Mouse (Mus musculus) c-Kit-positive CD71-positive TER-119-positive erythroid progenitor cells, embryonic 14.5 days (primary cell): Measurements from ENCODE around the gene Upb1.

ENCODE experiments used
- DNase-seq: peaks from one replicate; pipeline ENCODE4 v3.0.0-alpha.2; 2013; ENCODE audit warnings: low spot score

Upb1 gene

GRCm38 (mm10) chr10:75428049-75429003 is 27.4 kb downstream of the Upb1 start:
- no peak for DNase-seq

GRCm38 (mm10) chr10:75429004-75429380 is 28.1 kb downstream of the Upb1 start:
- DNase-seq: no peak

- DNase-seq: no peak
Observed at GRCm38 (mm10) chr10:75429522-75430146, 28.7 kb downstream of the Upb1 start.

GRCm38 (mm10) chr10:75430147-75430537 is 29.2 kb downstream of the Upb1 start:
- no peak for DNase-seq

GRCm38 (mm10) chr10:75430633-75431032 is 29.7 kb downstream of the Upb1 start:
- DNase-seq: no peak

- peak; percentile 68 for DNase-seq
Observed at GRCm38 (mm10) chr10:75436604-75437217, 35.8 kb downstream of the Upb1 start.

GRCm38 (mm10) chr10:75437284-75437683 is 36.4 kb downstream of the Upb1 start:
- DNase-seq: no peak

- DNase-seq: no peak
Observed at GRCm38 (mm10) chr10:75438132-75438810, 37.4 kb downstream of the Upb1 start.

GRCm38 (mm10) chr10:75439211-75439811 is 38.4 kb downstream of the Upb1 start:
- peak; percentile 28 for DNase-seq

- DNase-seq: no peak
Observed at GRCm38 (mm10) chr10:75440756-75441155, 39.8 kb downstream of the Upb1 start.

GRCm38 (mm10) chr10:75441800-75442199 is 40.9 kb downstream of the Upb1 start:
- DNase-seq: no peak

GRCm38 (mm10) chr10:75443017-75443416 is 42.1 kb downstream of the Upb1 start:
- DNase-seq: no peak

GRCm38 (mm10) chr10:75444111-75444826 is 43.4 kb downstream of the Upb1 start:
- no peak for DNase-seq

- DNase-seq: no peak
Observed at GRCm38 (mm10) chr10:75445030-75445429, 44.1 kb downstream of the Upb1 start.

GRCm38 (mm10) chr10:75446501-75447083 is 45.7 kb downstream of the Upb1 start:
- no peak for DNase-seq

- no peak for DNase-seq
Observed at GRCm38 (mm10) chr10:75447489-75447888, 46.6 kb downstream of the Upb1 start.

- DNase-seq: no peak
Observed at GRCm38 (mm10) chr10:75448806-75449420, 48.0 kb downstream of the Upb1 start.

GRCm38 (mm10) chr10:75450331-75450730 is 49.4 kb downstream of the Upb1 start:
- no peak for DNase-seq

- DNase-seq: no peak
Observed at GRCm38 (mm10) chr10:75451036-75451786, 50.3 kb downstream of the Upb1 start.
